Mouse (Mus musculus): ENCODE data around the gene Cebpa. TPM values are rescaled to one million over a fixed set of nuclear protein-coding genes. Genes with fewer than 3 reads are reported as not detected.

Gene Cebpa
- 0.14 and 2.7 TPM in 2 replicates for polyA plus RNA-seq (2016; fragmentation: Nextera tagmentation; extraction: Ambion mirVana)

DNA sequence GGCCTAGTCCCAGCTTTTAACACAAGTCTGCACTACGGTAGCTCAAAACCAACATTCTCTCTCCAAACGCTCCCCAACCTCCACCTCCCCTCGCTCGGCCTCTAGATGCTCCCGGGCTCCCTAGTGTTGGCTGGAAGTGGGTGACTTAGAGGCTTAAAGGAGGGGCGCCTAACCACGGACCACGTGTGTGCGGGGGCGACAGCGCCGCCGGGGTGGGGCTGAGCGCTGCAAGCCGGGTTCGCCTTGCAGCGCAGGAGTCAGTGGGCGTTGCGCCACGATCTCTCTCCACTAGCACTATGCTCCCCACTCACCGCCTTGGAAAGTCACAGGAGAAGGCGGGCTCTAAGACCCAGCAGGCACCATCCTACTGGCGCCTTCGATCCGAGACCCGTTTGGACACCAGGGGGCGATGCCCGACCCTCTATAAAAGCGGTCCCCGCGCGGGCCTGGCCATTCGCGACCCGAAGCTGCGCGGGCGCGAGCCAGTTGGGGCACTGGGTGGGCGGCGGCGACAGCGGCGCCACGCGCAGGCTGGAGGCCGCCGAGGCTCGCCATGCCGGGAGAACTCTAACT is at the start of gene Cebpa:
TSS of gene Cebpa (plus strand) at position 453 of the 573 bp plus-strand sequence.
- Histone ChIP-seq H3K4me3 (peak within 1 kb of the TSS; percentile 70), H3K27me3 (ENCODE audit: insufficient read depth, poor library complexity, severe bottlenecking) (peaks cover 85% of the 10 kb centered on the region), H3K27ac (peak within 1 kb of the TSS; percentile 83), H3K9me3 (no peaks in the 10 kb centered on the region), H3K36me3 (no peaks in the 10 kb centered on the region), H3K4me1 (peaks cover 40% of the 10 kb centered on the region)
- peak; percentile 93 for DNase-seq (ENCODE audit: low spot score)
- WGBS, result under 1% methylated on average over 50 of the region's 50 CpGs

DNA sequence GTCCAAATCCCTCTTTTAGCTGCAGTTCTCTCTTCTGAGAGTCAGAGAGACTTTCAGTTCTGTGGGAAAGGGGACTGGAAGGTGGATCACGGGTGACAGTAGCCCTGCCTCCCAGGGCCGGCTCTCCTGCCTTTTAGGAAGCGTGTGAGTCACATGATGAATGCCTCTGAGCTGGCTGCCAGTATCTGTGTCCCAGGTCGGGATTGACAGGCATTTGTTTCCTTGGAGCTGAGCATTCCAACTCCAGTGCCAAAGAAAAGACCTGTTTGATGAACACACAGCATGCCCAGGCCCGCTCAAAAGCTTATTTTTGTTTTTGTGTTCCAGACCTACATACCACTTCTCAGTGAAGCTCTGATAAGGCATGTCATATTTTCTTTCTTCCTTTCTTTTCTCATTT is 42.4 kb upstream of the Cebpa start:
- Histone ChIP-seq H3K9me3 (no peaks in the 10 kb centered on the region), H3K27me3 (ENCODE audit: insufficient read depth, poor library complexity, severe bottlenecking) (no peaks in the 10 kb centered on the region), H3K36me3 (no peaks in the 10 kb centered on the region), H3K27ac (no peak overlapping the region; the same call in 1 of the 2 replicates), H3K4me3 (no peak overlapping the region), H3K4me1 (peaks cover 9% of the 10 kb centered on the region; the same call in 1 of the 2 replicates)
- no peak for DNase-seq (ENCODE audit: low spot score)
- whole genome bisulfite sequencing, result 33% methylated on average over 5 of the region's 5 CpGs

DNA sequence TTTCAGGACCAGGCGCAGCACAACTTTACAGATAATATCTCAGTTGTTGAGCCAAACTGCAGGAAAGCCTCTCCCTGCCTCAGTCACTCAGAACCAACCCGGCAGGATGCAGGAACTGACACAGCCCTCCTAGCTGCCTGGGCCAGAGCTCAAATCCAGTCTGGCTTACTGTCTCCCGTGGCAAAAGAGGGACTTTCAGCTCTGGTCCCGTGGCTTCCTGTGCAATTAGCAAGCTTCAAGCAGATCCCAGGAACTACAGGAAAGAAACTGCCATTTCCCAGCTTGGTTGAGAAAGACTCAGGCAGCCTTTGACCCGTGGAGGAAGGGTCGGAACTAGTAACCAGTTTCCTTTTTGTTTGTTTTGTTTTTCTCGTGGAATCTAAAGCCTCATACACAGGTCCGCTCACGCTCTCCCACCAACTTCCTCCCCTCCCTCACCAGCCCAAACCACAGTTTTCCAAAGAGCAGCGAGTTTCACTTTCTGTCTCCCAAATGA is 38.2 kb upstream of the Cebpa start:
- Histone ChIP-seq H3K4me3 (0 out of 2 replicates have a peak overlapping the region, but pooled peaks have one; percentile 1), H3K27me3 (ENCODE audit: insufficient read depth, poor library complexity, severe bottlenecking) (peaks cover 8% of the 10 kb centered on the region), H3K9me3 (no peaks in the 10 kb centered on the region), H3K36me3 (no peaks in the 10 kb centered on the region), H3K4me1 (peaks cover 16% of the 10 kb centered on the region), H3K27ac (peak overlapping the region; percentile 31; the same call in 1 of the 2 replicates)
- no peak for DNase-seq (ENCODE audit: low spot score)
- 33% methylated on average over 10 of the region's 10 CpGs for WGBS

DNA sequence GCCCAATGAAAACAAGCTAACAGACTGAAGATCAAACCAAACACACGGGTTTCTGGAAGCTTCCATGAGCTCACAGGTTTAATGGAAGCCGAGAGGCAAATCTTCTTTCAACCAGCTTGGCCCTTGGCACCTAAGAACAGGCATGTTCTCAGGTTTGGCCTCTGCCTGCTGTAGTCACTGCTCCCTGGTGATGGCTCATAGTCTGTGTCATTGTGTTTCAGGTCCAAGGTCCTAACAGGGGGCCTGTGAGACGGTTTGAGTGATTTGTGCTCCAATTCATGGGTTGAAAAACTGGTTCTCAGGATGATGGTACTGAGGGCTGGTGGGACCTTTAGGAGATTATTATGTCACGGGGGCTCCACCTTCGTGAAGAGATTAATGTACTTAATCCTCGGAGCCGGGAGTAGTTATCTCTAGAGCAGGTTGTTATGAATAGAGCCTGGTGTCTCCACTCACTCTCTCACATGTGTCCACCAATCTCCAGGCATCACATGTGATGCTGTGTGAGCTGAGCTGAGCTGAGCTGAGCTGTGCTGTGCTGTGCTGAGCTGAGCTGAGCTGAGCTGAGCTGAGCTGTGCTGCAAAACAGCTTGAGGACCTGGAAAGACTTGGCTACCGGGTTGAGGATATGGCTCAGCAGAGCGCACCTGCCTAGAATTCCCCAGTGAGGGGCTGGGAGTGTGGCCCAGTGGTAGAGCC is 37.5 kb upstream of the Cebpa start:
- no peak for DNase-seq (ENCODE audit: low spot score)
- Histone ChIP-seq H3K9me3 (no peaks in the 10 kb centered on the region), H3K27me3 (ENCODE audit: insufficient read depth, poor library complexity, severe bottlenecking) (peaks cover 12% of the 10 kb centered on the region), H3K4me1 (peaks cover 21% of the 10 kb centered on the region), H3K36me3 (no peaks in the 10 kb centered on the region), H3K4me3 (no peak overlapping the region), H3K27ac (0 out of 2 replicates have a peak overlapping the region, but pooled peaks have one; percentile 31)
- WGBS, result 64% methylated on average over 9 of the region's 9 CpGs

DNA sequence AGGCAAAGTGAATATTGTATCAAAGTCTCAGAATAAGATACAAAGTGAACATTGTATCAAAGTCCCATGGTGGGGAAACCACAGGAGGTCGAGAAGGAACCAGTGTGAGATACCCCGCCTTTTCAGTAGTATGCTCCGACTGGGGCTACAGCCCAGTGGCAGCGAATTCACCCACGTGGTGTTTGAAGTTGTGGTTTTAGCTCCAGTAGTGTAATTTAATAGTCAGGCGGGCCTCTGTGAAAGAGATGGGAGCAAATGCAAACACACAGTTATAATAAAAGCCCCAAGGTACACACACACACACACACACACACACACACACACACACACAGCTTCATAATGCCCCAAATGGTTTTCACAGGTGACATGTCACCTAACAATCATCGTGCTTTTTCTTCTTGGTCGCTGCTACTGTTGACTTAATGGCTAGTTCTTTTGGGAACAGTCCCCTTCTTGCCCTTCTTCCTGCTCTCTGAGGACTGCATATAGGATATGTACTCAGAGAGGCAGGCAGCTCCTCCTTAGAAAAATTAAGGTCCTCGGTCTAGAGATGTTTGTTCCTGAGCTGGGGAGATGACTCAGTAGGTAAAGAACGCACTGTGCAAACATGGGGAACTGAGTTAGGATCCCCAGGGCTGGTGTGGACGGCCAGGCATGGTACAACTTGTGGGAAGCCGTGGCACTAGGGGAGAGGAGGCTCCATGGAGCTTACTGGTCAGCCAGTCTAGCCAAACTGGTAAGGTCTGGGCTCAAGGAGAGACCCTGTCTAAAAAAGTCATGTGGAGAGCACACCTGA is 34.3 kb upstream of the Cebpa start:
- H3K27me3 ChIP-seq (ENCODE audit: insufficient read depth, poor library complexity, severe bottlenecking), result peaks cover 23% of the 10 kb centered on the region
- no peaks in the 10 kb centered on the region for H3K9me3 ChIP-seq
- no peak overlapping the region for H3K27ac ChIP-seq
- no peak overlapping the region for H3K4me3 ChIP-seq
- H3K4me1 ChIP-seq, result peaks cover 20% of the 10 kb centered on the region
- 75% methylated on average over 12 of the region's 12 CpGs for WGBS
- no peak for DNase-seq (ENCODE audit: low spot score)
- H3K36me3 ChIP-seq, result no peaks in the 10 kb centered on the region

DNA sequence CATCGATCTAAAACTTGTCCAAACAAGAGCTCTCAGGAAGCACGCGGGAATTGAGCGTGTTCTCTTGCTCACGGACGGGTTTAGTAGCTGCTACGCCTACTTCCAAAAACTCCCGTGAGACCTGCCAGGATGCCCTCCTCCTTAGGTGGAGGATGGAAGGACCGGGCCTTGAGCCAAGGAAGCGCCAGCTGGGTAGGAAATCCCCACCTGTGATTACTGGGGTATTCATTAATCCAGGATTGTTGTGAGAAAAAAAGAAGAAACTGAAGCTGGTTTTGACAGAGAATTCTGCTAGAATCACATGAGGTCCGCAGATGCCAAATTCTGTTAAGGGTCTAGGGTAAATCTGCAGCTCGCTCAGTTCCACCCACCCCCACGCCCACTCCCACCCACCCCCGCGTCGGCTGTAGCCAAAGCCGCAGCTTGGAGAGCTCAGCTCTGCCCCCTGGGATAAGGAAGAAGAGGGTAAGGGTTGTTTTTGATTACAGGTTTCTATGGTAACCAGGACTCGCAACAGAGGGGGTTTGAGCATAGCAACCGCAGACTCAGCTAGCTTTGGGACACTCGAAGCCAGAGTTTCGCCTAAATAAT is 32.7 kb upstream of the Cebpa start:
- Histone ChIP-seq H3K9me3 (no peaks in the 10 kb centered on the region), H3K27me3 (ENCODE audit: insufficient read depth, poor library complexity, severe bottlenecking) (peaks cover 23% of the 10 kb centered on the region), H3K4me1 (peaks cover 16% of the 10 kb centered on the region), H3K36me3 (no peaks in the 10 kb centered on the region), H3K27ac (no peak overlapping the region), H3K4me3 (peak overlapping the region; percentile 53)
- no peak for DNase-seq (ENCODE audit: low spot score)
- WGBS, result 2% methylated on average over 21 of the region's 21 CpGs

DNA sequence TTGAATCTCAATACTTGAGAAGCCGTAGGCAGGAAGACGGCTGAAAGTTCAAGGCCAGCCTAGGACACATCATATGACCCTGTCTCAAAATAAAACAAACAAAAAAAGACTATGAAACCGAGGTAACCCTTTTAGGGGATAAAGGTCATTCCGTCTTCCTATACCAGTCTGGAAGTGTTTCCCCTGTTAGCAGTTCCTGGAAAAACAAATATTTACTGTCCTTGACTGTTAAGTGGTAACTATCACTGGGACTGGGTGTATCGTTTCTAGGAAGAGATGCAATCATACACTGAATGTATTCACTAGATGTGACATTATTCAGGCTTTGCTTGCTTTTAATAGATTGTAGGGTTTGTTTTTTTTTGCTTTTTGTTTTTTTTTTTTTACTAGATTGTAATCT is 28.5 kb upstream of the Cebpa start:
- Histone ChIP-seq H3K4me3 (no peak overlapping the region), H3K27ac (no peak overlapping the region), H3K27me3 (ENCODE audit: insufficient read depth, poor library complexity, severe bottlenecking) (peaks cover 21% of the 10 kb centered on the region), H3K36me3 (no peaks in the 10 kb centered on the region), H3K9me3 (no peaks in the 10 kb centered on the region), H3K4me1 (peaks cover 17% of the 10 kb centered on the region; the same call in 1 of the 2 replicates)
- 65% methylated on average over 5 of the region's 5 CpGs for WGBS
- DNase-seq (ENCODE audit: low spot score), result no peak

DNA sequence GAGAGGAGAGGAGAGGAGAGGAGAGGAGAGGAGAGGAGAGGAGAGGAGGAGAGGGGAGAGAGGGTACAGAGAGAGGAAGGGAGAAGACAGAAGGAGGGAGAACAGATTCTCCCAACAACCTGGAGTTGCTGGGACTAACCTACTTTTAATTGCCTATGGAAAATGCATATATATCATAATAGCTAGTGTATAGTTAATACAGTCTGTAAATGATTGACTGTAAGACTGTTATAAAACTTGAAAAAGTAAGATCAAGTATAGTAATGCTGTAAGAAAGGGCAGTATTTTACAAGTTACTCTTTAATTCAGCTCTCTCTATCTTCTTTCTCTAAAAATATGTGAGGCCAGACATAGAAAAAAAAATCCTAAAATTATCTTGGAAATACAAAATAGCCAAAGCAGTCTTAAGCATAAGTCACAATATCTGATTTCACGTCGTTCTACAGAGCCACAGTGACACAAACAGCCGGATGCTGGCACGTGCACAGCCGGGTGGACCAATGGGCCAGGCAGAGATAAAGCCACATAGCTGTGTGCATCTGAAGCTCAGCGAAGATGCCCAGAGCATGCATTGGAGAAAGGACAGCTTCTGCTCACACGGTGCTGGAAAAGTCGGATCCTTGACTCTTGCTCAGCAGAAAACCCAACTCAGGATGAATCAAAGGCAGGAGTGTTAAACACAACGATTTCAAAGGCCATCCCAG is 24.0 kb upstream of the Cebpa start:
- Histone ChIP-seq H3K4me1 (peaks cover 18% of the 10 kb centered on the region; the same call in 1 of the 2 replicates), H3K27ac (no peak overlapping the region), H3K36me3 (no peaks in the 10 kb centered on the region), H3K9me3 (no peaks in the 10 kb centered on the region), H3K4me3 (no peak overlapping the region), H3K27me3 (ENCODE audit: insufficient read depth, poor library complexity, severe bottlenecking) (0 out of 2 replicates have a peak, but pooled peaks cover 3% of the 10 kb centered on the region)
- WGBS, result 73% methylated on average over 9 of the region's 9 CpGs
- no peak for DNase-seq (ENCODE audit: low spot score)

DNA sequence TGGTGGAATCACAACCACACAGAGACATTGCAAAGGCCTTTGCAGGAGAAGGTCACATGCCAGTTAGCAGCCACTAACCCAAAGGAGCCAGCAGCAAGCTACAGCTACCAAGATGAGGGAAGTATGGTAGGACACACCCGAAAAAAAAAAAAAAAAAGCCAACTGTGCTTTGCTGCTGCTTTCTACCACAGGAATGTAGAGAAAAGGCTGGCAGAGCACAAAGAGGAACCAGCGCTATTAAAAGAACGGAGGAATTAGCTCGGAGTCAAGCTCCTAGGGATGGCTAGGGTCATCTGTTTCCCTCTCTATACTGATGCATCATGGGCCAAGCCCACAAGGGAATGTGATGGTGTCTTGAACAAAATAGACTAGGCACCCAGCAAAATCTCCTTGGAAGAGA is 20.3 kb upstream of the Cebpa start:
- Histone ChIP-seq H3K36me3 (no peaks in the 10 kb centered on the region), H3K4me3 (no peak overlapping the region), H3K27ac (no peak overlapping the region), H3K9me3 (no peaks in the 10 kb centered on the region), H3K4me1 (peaks cover 6% of the 10 kb centered on the region; the same call in 1 of the 2 replicates), H3K27me3 (ENCODE audit: insufficient read depth, poor library complexity, severe bottlenecking) (no peaks in the 10 kb centered on the region)
- WGBS, result 66% methylated on average over 4 of the region's 4 CpGs
- no peak for DNase-seq (ENCODE audit: low spot score)

DNA sequence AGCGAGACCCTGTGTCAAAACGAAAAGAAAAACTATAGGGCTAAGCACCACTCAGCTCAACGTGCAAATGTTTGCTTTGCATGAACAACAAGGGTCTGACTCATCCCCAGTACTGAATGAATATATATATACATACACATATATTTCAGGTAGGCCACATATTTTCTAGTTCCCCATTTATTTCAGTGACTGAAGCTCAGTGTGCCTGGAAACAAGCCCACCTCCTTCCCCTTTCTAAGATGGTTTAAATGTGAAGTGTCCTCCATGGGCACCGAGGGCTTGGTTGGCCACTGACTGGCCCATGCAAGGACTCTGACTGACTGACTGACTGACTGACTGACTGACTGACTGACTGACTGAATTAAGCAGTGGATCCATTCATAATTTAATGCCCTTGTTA is 19.6 kb upstream of the Cebpa start:
- Histone ChIP-seq H3K4me3 (no peak overlapping the region), H3K27ac (no peak overlapping the region), H3K4me1 (peaks cover 6% of the 10 kb centered on the region; the same call in 1 of the 2 replicates), H3K27me3 (ENCODE audit: insufficient read depth, poor library complexity, severe bottlenecking) (no peaks in the 10 kb centered on the region), H3K9me3 (no peaks in the 10 kb centered on the region), H3K36me3 (no peaks in the 10 kb centered on the region)
- DNase-seq (ENCODE audit: low spot score), result no peak
- WGBS, result 84% methylated on average over 4 of the region's 4 CpGs

DNA sequence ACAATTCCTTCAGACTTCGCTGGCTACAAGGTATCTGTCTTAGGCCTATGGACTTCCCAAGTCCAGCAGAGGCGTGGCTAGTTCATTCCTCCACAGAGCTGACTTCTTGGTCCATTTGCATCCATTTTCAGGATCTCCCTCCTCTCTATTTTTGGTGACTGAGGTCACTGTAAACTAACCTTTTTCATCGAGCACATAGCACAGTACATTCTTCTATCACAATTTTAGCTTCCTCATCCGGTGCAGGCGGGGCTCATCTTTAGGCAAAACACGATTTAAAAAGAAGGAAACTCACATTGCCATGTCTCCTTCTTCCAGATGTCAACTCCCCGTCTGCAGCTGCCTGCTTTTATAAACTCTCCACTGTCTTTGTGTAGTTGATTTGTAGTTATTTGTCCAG is 12.5 kb upstream of the Cebpa start:
- H3K36me3 ChIP-seq, result no peaks in the 10 kb centered on the region
- DNase-seq (ENCODE audit: low spot score), result no peak
- H3K9me3 ChIP-seq, result no peaks in the 10 kb centered on the region
- H3K4me1 ChIP-seq, result peaks cover 10% of the 10 kb centered on the region
- WGBS, result 72% methylated on average over 7 of the region's 7 CpGs
- H3K27ac ChIP-seq, result no peak overlapping the region
- no peaks in the 10 kb centered on the region for H3K27me3 ChIP-seq (ENCODE audit: insufficient read depth, poor library complexity, severe bottlenecking)
- H3K4me3 ChIP-seq, result no peak overlapping the region

DNA sequence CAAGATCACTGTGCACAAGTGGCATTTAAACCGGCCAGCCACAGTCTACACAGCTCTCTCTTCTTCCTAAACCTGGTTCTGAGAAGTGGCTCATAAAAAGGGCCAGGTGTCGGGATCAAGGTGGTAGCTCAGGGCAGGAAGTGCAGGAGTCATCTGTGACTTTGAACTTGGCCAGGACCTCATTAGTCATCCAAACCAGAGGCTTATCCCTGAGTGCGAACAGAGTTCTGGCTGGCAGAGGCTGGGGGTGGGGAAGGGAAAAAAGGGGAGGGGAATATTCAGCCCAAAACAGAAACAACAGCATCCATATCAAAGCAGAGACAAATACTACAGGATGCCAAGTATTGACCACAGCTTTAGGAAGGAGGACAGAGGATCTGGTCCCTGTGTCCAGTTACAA is 11.5 kb upstream of the Cebpa start:
- Histone ChIP-seq H3K9me3 (no peaks in the 10 kb centered on the region), H3K4me1 (peaks cover 12% of the 10 kb centered on the region), H3K36me3 (no peaks in the 10 kb centered on the region), H3K27me3 (ENCODE audit: insufficient read depth, poor library complexity, severe bottlenecking) (no peaks in the 10 kb centered on the region), H3K27ac (no peak overlapping the region), H3K4me3 (no peak overlapping the region; the same call in 1 of the 2 replicates)
- no peak for DNase-seq (ENCODE audit: low spot score)
- WGBS, result 17% methylated on average over 3 of the region's 3 CpGs

All from heart, embryonic 10.5 days (tissue).